Mouse (Mus musculus): ENCODE measurements around the gene Mrps15.
A peak's percentile ranks its signal among the peaks of the same experiment; 100 is the strongest.

The Mrps15 gene

GRCm38 (mm10) chr4:126046851-126047585 is at the start of gene Mrps15:
Gene Mrps15, plus strand, starts transcription at chr4:126046925.
- peak; percentile 91 for DNase-seq (ENCODE audit: low read depth)

- no peak for DNase-seq (ENCODE audit: low read depth)
Measured at GRCm38 (mm10) chr4:125997826-125998225, 48.9 kb upstream of the Mrps15 start.

GRCm38 (mm10) chr4:126001311-126002199 is 45.2 kb upstream of the Mrps15 start:
- peak; percentile 48 for DNase-seq (ENCODE audit: low read depth)

GRCm38 (mm10) chr4:126017676-126018332 is 28.9 kb upstream of the Mrps15 start:
- peak; percentile 72 for DNase-seq (ENCODE audit: low read depth)

- no peak for DNase-seq (ENCODE audit: low read depth)
Measured at GRCm38 (mm10) chr4:126018966-126019538, 27.7 kb upstream of the Mrps15 start.

- peak; percentile 88 for DNase-seq (ENCODE audit: low read depth)
Measured at GRCm38 (mm10) chr4:126024303-126024900, 22.3 kb upstream of the Mrps15 start, which contains the start of gene Csf3r. Gene Csf3r, plus strand, starts transcription at chr4:126024550.

- peak; percentile 58 for DNase-seq (ENCODE audit: low read depth)
Measured at GRCm38 (mm10) chr4:126025801-126026200, 20.9 kb upstream of the Mrps15 start.

- DNase-seq (ENCODE audit: low read depth): peak; percentile 77
Measured at GRCm38 (mm10) chr4:126027980-126028379, 18.7 kb upstream of the Mrps15 start.

GRCm38 (mm10) chr4:126029042-126029441 is 17.7 kb upstream of the Mrps15 start:
- peak; percentile 58 for DNase-seq (ENCODE audit: low read depth)

- no peak for DNase-seq (ENCODE audit: low read depth)
Measured at GRCm38 (mm10) chr4:126030705-126031104, 16.0 kb upstream of the Mrps15 start.

GRCm38 (mm10) chr4:126035413-126035812 is 11.3 kb upstream of the Mrps15 start:
- no peak for DNase-seq (ENCODE audit: low read depth)

GRCm38 (mm10) chr4:126051617-126052016 is 4.9 kb downstream of the Mrps15 start:
- no peak for DNase-seq (ENCODE audit: low read depth)

- peak; percentile 66 for DNase-seq (ENCODE audit: low read depth)
Measured at GRCm38 (mm10) chr4:126057207-126058133, 10.7 kb downstream of the Mrps15 start.

GRCm38 (mm10) chr4:126058134-126058996 is 11.6 kb downstream of the Mrps15 start, which contains the start of gene Oscp1:
Gene Oscp1, plus strand, starts transcription at chr4:126058565.
- DNase-seq (ENCODE audit: low read depth): peak; percentile 94

GRCm38 (mm10) chr4:126058997-126059362 is 12.3 kb downstream of the Mrps15 start:
- no peak for DNase-seq (ENCODE audit: low read depth)

GRCm38 (mm10) chr4:126062856-126063255 is 16.1 kb downstream of the Mrps15 start:
- DNase-seq (ENCODE audit: low read depth): peak; percentile 54

- peak; percentile 45 for DNase-seq (ENCODE audit: low read depth)
Measured at GRCm38 (mm10) chr4:126065241-126065640, 18.5 kb downstream of the Mrps15 start.

- DNase-seq (ENCODE audit: low read depth): peak; percentile 59
Measured at GRCm38 (mm10) chr4:126067401-126068077, 20.8 kb downstream of the Mrps15 start.

- no peak for DNase-seq (ENCODE audit: low read depth)
Measured at GRCm38 (mm10) chr4:126068842-126069241, 22.1 kb downstream of the Mrps15 start.

Data from 416B (cell line).